Mouse (Mus musculus) CD4-positive naive resting alpha-beta T cell, adult 57 days (primary cell): ENCODE data around the gene Medag. TPM values are rescaled to one million over a fixed set of nuclear protein-coding genes. Genes with fewer than 3 reads are reported as not detected.

Source experiments
- total RNA-seq: library from RNA; stranded (reverse); gene quantifications from one replicate; pipeline ENCODE4 v1.2.4, GENCODE M21; 2023

Medag gene
- 0.65 TPM for total RNA-seq

GRCm38 (mm10) chr5:149411509-149412193 is at the start of gene Medag:
Gene Medag, plus strand, starts transcription at chr5:149411749.

GRCm38 (mm10) chr5:149439531-149440179 is 28.1 kb downstream of the Medag start, which contains the start of gene Tex26:
Gene Tex26, plus strand, starts transcription at chr5:149439660.

Other genes starting within 250 kb of the Medag start
- gene Uspl1, start 227.4 kb upstream of the Medag start, total RNA-seq = 83.7 TPM
- 373 TPM for gene Hmgb1, start 227.3 kb upstream of the Medag start, total RNA-seq
- 7.7 TPM for gene Alox5ap, start 147.0 kb upstream of the Medag start, total RNA-seq
- gene Tex26, start 27.9 kb downstream of the Medag start, total RNA-seq = not detected
- not detected for gene Wdr95, start 116.9 kb downstream of the Medag start, total RNA-seq
- 229 TPM for gene Hsph1, start 224.6 kb downstream of the Medag start, total RNA-seq